8 mouse cellular contexts compared by ENCODE assay signal in genomic region chr12:85177740-85178239, GRCm38 (mm10). TPM values are rescaled to one million over a fixed set of nuclear protein-coding genes. Genes with fewer than 3 reads are reported as not detected.
DNase-seq lines count a peak whose midpoint lies in the region; ATAC-seq and TF ChIP-seq lines count a peak whose summit lies in the region.

Gene Pgf, minus strand, starts transcription at chr12:85177790.

- peak within 1 kb of the TSS; percentile 71 for H3K4me2 ChIP-seq in heart, embryonic 16.5 days (ENCODE audit: low read depth, low read length)
- H3K4me2 ChIP-seq in hindbrain, embryonic 14.5 days (replicated peaks): peak within 1 kb of the TSS; percentile 53
- peak within 1 kb of the TSS; percentile 52 for H3K4me2 ChIP-seq in midbrain, embryonic 12.5 days (replicated peaks)

- TF ChIP-seq CTCF in bone marrow, adult 2 months (IDR thresholded peaks at IDR 0.05; ENCODE audit: control insufficient read depth, insufficient read depth, low read length): 0 out of 2 replicates have a peak, but pooled peaks have one; percentile 2

- H3K4me3 ChIP-seq in heart, embryonic 16.5 days (ENCODE audit: low read length): peak within 1 kb of the TSS; percentile 53
- H3K4me3 ChIP-seq in bone marrow, adult 2 months (replicated peaks; ENCODE audit: control insufficient read depth, low read depth, low read length): no peak within 1 kb of the TSS
- H3K4me3 ChIP-seq in hindbrain, embryonic 14.5 days (replicated peaks; ENCODE audit: low read length): peak within 1 kb of the TSS; percentile 19
- H3K4me3 ChIP-seq in midbrain, embryonic 12.5 days: peak within 1 kb of the TSS; percentile 31

- DNase-seq in heart, adult 18-20 months: no peak
- DNase-seq in hindbrain, embryonic 14.5 days (ENCODE audit: low spot score): no peak
- DNase-seq in gastrocnemius, adult 8-10 months (ENCODE audit: low spot score in 2 of 2): no peak
- DNase-seq in adrenal gland, postnatal 25 days: no peak

- H3K27ac ChIP-seq in heart, embryonic 16.5 days (ENCODE audit: low read length): no peak within 1 kb of the TSS
- H3K27ac ChIP-seq in bone marrow, adult 2 months (ENCODE audit: control insufficient read depth, insufficient read depth, low read depth, low read length, poor library complexity): no peak within 1 kb of the TSS
- 0 out of 2 replicates have a peak within 1 kb of the TSS, but pooled peaks have one; percentile 14 for H3K27ac ChIP-seq in hindbrain, embryonic 14.5 days
- no peak within 1 kb of the TSS for H3K27ac ChIP-seq in midbrain, embryonic 12.5 days (replicated peaks)

- H3K27me3 ChIP-seq in heart, embryonic 16.5 days (ENCODE audit: control insufficient read depth, insufficient read depth, low read length): 0 out of 2 replicates have a peak, but pooled peaks cover 5% of the 10 kb centered on the region
- peaks cover 10% of the 10 kb centered on the region for H3K27me3 ChIP-seq in hindbrain, embryonic 14.5 days (ENCODE audit: control insufficient read depth, insufficient read depth, low read length)
- H3K27me3 ChIP-seq in midbrain, embryonic 12.5 days: peaks cover 32% of the 10 kb centered on the region

- no peak for ATAC-seq in heart, embryonic 16.5 days (replicated peaks; ENCODE audit: extremely low read depth, insufficient read depth, low FRiP score)
- no peak for ATAC-seq in hindbrain, embryonic 14.5 days (ENCODE audit: low FRiP score)
- ATAC-seq in midbrain, embryonic 12.5 days (ENCODE audit: low FRiP score, low read depth): no peak
- no peak for ATAC-seq in erythroid progenitor cell, adult 5-6 weeks (replicated peaks; ENCODE audit: low FRiP score, poor library complexity, severe bottlenecking)

- H3K9me3 ChIP-seq in heart, embryonic 16.5 days (replicated peaks; ENCODE audit: control insufficient read depth, low read length): no peaks in the 10 kb centered on the region
- H3K9me3 ChIP-seq in hindbrain, embryonic 14.5 days (ENCODE audit: control insufficient read depth, low read length): no peaks in the 10 kb centered on the region
- no peaks in the 10 kb centered on the region for H3K9me3 ChIP-seq in midbrain, embryonic 12.5 days

- H3K36me3 ChIP-seq in heart, embryonic 16.5 days (ENCODE audit: control insufficient read depth, insufficient read depth): no peaks in the 10 kb centered on the region
- H3K36me3 ChIP-seq in hindbrain, embryonic 14.5 days (replicated peaks; ENCODE audit: control insufficient read depth, insufficient read depth): no peaks in the 10 kb centered on the region
- H3K36me3 ChIP-seq in midbrain, embryonic 12.5 days: no peaks in the 10 kb centered on the region

- H3K4me1 ChIP-seq in heart, embryonic 16.5 days (ENCODE audit: control insufficient read depth, insufficient read depth, low read length): peaks cover 43% of the 10 kb centered on the region
- peaks cover 2% of the 10 kb centered on the region; the same call in 1 of the 2 replicates for H3K4me1 ChIP-seq in bone marrow, adult 2 months (ENCODE audit: control insufficient read depth, insufficient read depth, low read length)
- peaks cover 38% of the 10 kb centered on the region for H3K4me1 ChIP-seq in hindbrain, embryonic 14.5 days (replicated peaks; ENCODE audit: control insufficient read depth, insufficient read depth, low read length)
- H3K4me1 ChIP-seq in midbrain, embryonic 12.5 days: peaks cover 41% of the 10 kb centered on the region

- 82% methylated on average over 10 of the region's 10 CpGs for WGBS in heart, embryonic 16.5 days
- WGBS in bone marrow, adult 2 months: 39% methylated on average over 10 of the region's 10 CpGs
- WGBS in hindbrain, embryonic 14.5 days: 77% methylated on average over 10 of the region's 10 CpGs
- WGBS in midbrain, embryonic 12.5 days: 75% methylated on average over 10 of the region's 10 CpGs

- TF ChIP-seq POLR2A in bone marrow, adult 2 months (IDR thresholded peaks at IDR 0.05; ENCODE audit: borderline replicate concordance, control insufficient read depth, low read depth, low read length): no peak

- peak within 1 kb of the TSS; percentile 53 for H3K9ac ChIP-seq in heart, embryonic 16.5 days (ENCODE audit: low read length)
- peak within 1 kb of the TSS; percentile 34; the same call in 1 of the 2 replicates for H3K9ac ChIP-seq in hindbrain, embryonic 14.5 days
- H3K9ac ChIP-seq in midbrain, embryonic 12.5 days (replicated peaks): peak within 1 kb of the TSS; percentile 41

RNA-seq across cellular contexts. Expression of gene Pgf, which starts in this region (rescaled TPM):
- polyA plus RNA-seq in heart, embryonic 16.5 days (2015; fragmentation: Nextera tagmentation; extraction: Ambion mirVana): 8.2 and 9.2 TPM in 2 replicates
- total RNA-seq in heart, adult 18-20 months (2021): 1 to 10 TPM; 3.8 to 5.3 TPM
- 1.6 TPM in 1 of 2 replicates, not detected in the other for polyA plus RNA-seq in bone marrow, adult 2 months (2011; ENCODE audit: insufficient read depth, insufficient read length, low replicate concordance, missing spikeins)
- polyA plus RNA-seq in hindbrain, embryonic 14.5 days (2014; fragmentation: Nextera tagmentation; extraction: Ambion mirVana): 7.9 and 8.3 TPM in 2 replicates
- polyA plus RNA-seq in midbrain, embryonic 12.5 days (2016; fragmentation: Nextera tagmentation; extraction: Ambion mirVana): 5.7 and 6.2 TPM in 2 replicates
- 1 to 10 TPM in 3 of 4 experiments, under 1 TPM in 1; 0.70 to 2.1 (median 1.5) TPM for total RNA-seq in gastrocnemius, adult 8-10 months (2022)
- 1.4 and 1.8 TPM in 2 replicates for total RNA-seq in adrenal gland, postnatal 25 days (2021)
- total RNA-seq in erythroid progenitor cell, adult 5-6 weeks (2015; ENCODE audit: low replicate concordance): not detected in 2 replicates
- 0.39 TPM in 1 of 2 replicates, not detected in the other for total RNA-seq in erythroid progenitor cell, adult 5-6 weeks (2017; ENCODE audit: low replicate concordance)
